Mouse (Mus musculus) E14TG2a.4 (cell line): Measurements from ENCODE around the gene Prickle2.

Experiments
- CTCF ChIP-seq: conservative IDR thresholded peaks from 2 replicates; pipeline ENCODE4 v1.5.1; 2014; ENCODE audit warnings: low read length
- NANOG ChIP-seq: IDR thresholded peaks from 2 replicates; pipeline ENCODE4 v1.6.1; 2014; ENCODE audit warnings: borderline replicate concordance, low read length, mixed read lengths
- POU5F1 ChIP-seq: IDR thresholded peaks from 2 replicates; pipeline ENCODE4 v1.6.1; 2014; ENCODE audit warnings: low read length, borderline replicate concordance

DNA sequence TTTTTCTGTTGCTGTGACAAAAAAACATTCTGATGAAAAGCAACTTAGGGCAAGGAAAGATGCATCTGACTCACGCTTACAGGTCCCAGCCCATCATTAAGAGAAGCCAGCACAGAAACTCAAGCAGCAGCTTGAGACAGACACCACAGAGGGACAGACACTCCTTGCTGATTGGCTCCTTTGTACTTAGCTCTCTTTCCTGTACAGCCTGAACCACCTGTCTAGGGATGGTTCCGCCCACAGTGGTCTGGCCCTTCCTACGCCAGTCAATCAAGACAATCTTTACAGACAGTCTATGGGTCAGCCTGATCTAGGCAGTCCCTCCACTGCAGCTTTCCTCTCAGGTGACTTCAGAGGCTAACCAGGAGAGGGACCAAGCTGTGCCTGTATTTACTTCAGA lies 42.1 kb downstream of the Prickle2 start:
- TF ChIP-seq CTCF (no peak), NANOG (no peak), POU5F1 (no peak)
